ENCODE assay signal across 11 mouse cellular contexts in genomic region chr14:101568828-101569227, GRCm38 (mm10). TPM values are rescaled to one million over a fixed set of nuclear protein-coding genes. Genes with fewer than 3 reads are reported as not detected.
DNase-seq lines count a peak whose midpoint lies in the region; ATAC-seq lines count a peak whose summit lies in the region.
"Had no signal": no experiment of that assay in that cellular context is flagged by ENCODE, and none has a peak within 500 bp of the region (broad histone marks: within the 10 kb centered on the region; RNA-seq: fewer than 3 reads in every experiment).

No protein-coding gene starts in this region.

- H3K4me3 ChIP-seq in kidney, embryonic 16.5 days (ENCODE audit: low read length) = no peak overlapping the region
- H3K4me3 ChIP-seq in midbrain, embryonic 13.5 days (replicated peaks) = no peak overlapping the region
- H3K4me3 ChIP-seq: lung, embryonic 15.5 days had no signal

- H3K27me3 ChIP-seq in kidney, embryonic 16.5 days (ENCODE audit: insufficient read depth, low read length) = no peaks in the 10 kb centered on the region
- no peaks in the 10 kb centered on the region for H3K27me3 ChIP-seq in midbrain, embryonic 13.5 days
- H3K27me3 ChIP-seq: lung, embryonic 15.5 days had no signal

- no peak overlapping the region for H3K9ac ChIP-seq in kidney, embryonic 16.5 days (replicated peaks; ENCODE audit: low read length)
- no peak overlapping the region for H3K9ac ChIP-seq in midbrain, embryonic 13.5 days (replicated peaks)
- H3K9ac ChIP-seq: forebrain, postnatal 0 days; lung, embryonic 15.5 days had no signal

- DNase-seq in kidney, adult 8-10 months = no peak
- peak; percentile 86 for DNase-seq in adipocyte (ENCODE audit: low spot score)
- peak; percentile 80 to 85 for DNase-seq in gastrocnemius, adult 8-10 months (ENCODE audit: low spot score in 2 of 2)
- peak; percentile 15 to 21 for DNase-seq in kidney, postnatal 4 days
- DNase-seq in left cerebral cortex, adult 8-10 months (ENCODE audit: low spot score in 2 of 2) = no peak
- DNase-seq: forebrain, postnatal 0 days had no signal

- ATAC-seq in kidney, embryonic 16.5 days (ENCODE audit: low FRiP score, low TSS enrichment) = peak; percentile 80
- ATAC-seq in megakaryocyte progenitor cell, adult 5-6 weeks (replicated peaks; ENCODE audit: poor library complexity) = no peak
- no peak for ATAC-seq in midbrain, embryonic 13.5 days
- ATAC-seq: forebrain, postnatal 0 days had no signal

- H3K9me3 ChIP-seq in kidney, embryonic 16.5 days (ENCODE audit: low read length) = no peaks in the 10 kb centered on the region
- H3K9me3 ChIP-seq in midbrain, embryonic 13.5 days = no peaks in the 10 kb centered on the region
- H3K9me3 ChIP-seq: lung, embryonic 15.5 days had no signal

- H3K36me3 ChIP-seq in kidney, embryonic 16.5 days (ENCODE audit: insufficient read depth, low read length) = no peaks in the 10 kb centered on the region
- no peaks in the 10 kb centered on the region for H3K36me3 ChIP-seq in midbrain, embryonic 13.5 days
- H3K36me3 ChIP-seq: G1E; lung, embryonic 15.5 days had no signal

- 55% methylated on average over 2 of the region's 2 CpGs for WGBS in kidney, embryonic 16.5 days
- 91% methylated on average over 2 of the region's 2 CpGs for WGBS in midbrain, embryonic 13.5 days

- H3K4me1 ChIP-seq in kidney, embryonic 16.5 days (ENCODE audit: insufficient read depth, low read length) = peaks cover 8% of the 10 kb centered on the region; the same call in 1 of the 2 replicates
- no peaks in the 10 kb centered on the region for H3K4me1 ChIP-seq in midbrain, embryonic 13.5 days (replicated peaks)
- H3K4me1 ChIP-seq: lung, embryonic 15.5 days had no signal

- H3K4me2 ChIP-seq in kidney, embryonic 16.5 days (replicated peaks; ENCODE audit: low read depth, low read length) = no peak overlapping the region
- no peak overlapping the region for H3K4me2 ChIP-seq in midbrain, embryonic 13.5 days (replicated peaks)
- H3K4me2 ChIP-seq: lung, embryonic 15.5 days had no signal

- 0 out of 2 replicates have a peak overlapping the region, but pooled peaks have one; percentile 24 for H3K27ac ChIP-seq in kidney, embryonic 16.5 days (ENCODE audit: low read length)
- no peak overlapping the region for H3K27ac ChIP-seq in midbrain, embryonic 13.5 days
- H3K27ac ChIP-seq: lung, embryonic 15.5 days had no signal

RNA-seq across cellular contexts. Expression of gene Tbc1d4, which starts 40.2 kb away (rescaled TPM):
- polyA plus RNA-seq in kidney, embryonic 16.5 days (2015; fragmentation: Nextera tagmentation; extraction: Ambion mirVana) = 22.0 and 23.0 TPM in 2 replicates
- 10 to 100 TPM; 39.7 to 48.0 (median 43.0) TPM for total RNA-seq in gastrocnemius, adult 8-10 months (2022)
- total RNA-seq in left cerebral cortex, adult 8-10 months (2022) = 10 to 100 TPM; 11.3 to 13.9 (median 11.7) TPM
- 9.4 and 11.5 TPM in 2 replicates for total RNA-seq in megakaryocyte progenitor cell, adult 5-6 weeks (2015)
- 7.5 and 8.1 TPM in 2 replicates for total RNA-seq in megakaryocyte progenitor cell, adult 5-6 weeks (2017)
- polyA plus RNA-seq in midbrain, embryonic 13.5 days (2015; fragmentation: Nextera tagmentation; extraction: Ambion mirVana) = 6.5 and 7.0 TPM in 2 replicates
- polyA plus RNA-seq: G1E had no signal

Comparison
In these comparisons a context has a peak if more than half of its experiments do, and no peak if none do; other contexts are left out.
1. DNase-seq: peak in adipocyte (single experiment), gastrocnemius, adult 8-10 months (2 of 2) and kidney, postnatal 4 days (2 of 2); none in kidney, adult 8-10 months (0 of 2) and left cerebral cortex, adult 8-10 months (0 of 2).